Mouse (Mus musculus) right cerebral cortex, postnatal 25 days (tissue): ENCODE data around the gene Bcl10.

ENCODE experiments used
- DNase-seq: peaks from one replicate; pipeline ENCODE4 v3.0.0; 2022

Gene Bcl10

DNA sequence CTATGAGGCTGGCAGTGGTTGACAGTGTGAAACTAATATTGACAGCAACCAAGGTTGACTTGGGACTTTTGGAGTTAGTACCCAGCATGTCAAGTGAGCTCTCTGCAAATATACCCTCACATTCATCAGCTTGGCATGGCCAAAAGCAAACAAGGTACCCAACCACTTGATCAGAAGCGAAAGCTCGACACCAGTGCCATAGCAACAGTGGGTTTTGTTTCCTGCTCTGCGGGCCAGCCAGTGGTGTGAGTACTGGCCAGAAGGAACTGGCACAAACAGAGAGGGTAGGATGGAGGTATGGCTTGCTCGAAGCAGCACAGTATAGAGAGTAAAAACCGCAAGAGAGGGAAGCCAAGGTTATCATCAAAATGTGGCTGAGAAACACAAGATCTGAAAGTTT lies 6.2 kb upstream of the Bcl10 start:
- no peak for DNase-seq

DNA sequence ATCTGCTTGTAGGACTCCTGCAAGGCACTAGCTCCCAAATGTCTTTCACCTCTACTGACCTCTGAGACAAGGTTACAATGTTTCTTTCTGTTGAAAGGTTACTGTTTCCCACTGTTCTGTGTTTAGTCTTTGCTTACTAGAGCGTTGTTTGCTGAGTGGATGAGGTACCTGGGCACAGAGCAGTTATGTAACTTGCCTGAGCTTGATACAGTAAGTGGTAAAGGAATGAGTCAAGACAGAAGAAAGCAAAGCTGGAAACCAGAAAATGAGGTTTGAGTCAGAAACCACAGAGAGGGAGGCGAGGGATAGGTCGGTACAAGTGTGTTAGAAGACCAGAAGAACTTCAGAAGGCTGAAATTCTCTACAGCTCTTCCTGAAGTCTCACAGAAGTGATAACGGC lies 5.8 kb upstream of the Bcl10 start:
- no peak for DNase-seq

DNA sequence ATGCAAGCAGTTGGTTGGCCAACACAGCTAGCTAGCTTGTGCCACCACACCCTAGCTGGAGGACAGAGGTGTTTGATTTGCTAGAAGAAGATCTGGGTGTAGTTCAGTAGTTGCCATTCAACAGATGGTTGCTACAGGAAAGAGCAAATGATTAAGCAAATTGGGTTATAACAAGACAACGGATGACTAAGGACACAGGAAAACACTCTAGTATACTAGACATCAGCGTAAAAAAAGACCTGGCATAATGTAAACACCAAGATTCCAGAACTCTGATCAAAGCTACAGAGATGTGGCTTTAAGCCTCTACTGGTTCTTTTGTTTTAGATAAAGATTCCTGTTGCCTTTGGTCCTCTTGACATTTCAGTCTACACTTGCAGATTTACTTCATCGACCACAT lies 367 bp downstream of the Bcl10 start:
- no peak for DNase-seq

DNA sequence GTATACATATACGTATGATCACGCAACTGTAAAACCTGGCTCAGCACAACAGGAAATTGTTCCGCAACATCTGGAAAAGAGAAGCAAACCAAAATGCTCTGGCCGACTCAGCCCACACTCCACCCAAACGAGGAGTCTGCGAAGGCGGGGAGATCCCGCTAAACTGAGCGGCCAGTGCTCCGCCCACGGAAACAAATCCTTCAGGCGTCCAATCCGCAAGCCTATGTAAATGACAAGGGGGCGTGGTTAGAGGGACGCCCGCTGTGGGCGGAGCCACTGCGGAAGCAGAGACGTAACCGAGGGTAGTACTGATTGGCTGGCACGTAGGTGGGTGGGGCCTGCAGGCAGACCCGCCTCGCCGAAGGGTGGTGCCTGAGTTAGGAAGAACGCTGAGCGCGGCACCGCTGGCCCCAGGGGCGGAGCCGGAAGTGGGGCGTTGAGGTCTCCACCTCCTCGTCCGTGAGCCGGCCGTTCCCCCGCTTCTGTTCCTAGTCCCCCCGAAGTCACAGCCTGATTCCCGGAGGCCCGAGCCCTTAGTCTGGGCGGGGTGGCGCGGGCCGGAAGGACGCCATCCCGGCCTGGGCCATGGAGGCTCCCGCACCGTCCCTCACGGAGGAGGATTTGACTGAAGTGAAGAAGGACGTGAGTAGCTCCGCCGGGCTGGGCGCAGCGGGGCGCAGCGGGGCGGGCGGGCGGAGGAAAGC lies 1.4 kb downstream of the Bcl10 start:
- peak; percentile 99 for DNase-seq

DNA sequence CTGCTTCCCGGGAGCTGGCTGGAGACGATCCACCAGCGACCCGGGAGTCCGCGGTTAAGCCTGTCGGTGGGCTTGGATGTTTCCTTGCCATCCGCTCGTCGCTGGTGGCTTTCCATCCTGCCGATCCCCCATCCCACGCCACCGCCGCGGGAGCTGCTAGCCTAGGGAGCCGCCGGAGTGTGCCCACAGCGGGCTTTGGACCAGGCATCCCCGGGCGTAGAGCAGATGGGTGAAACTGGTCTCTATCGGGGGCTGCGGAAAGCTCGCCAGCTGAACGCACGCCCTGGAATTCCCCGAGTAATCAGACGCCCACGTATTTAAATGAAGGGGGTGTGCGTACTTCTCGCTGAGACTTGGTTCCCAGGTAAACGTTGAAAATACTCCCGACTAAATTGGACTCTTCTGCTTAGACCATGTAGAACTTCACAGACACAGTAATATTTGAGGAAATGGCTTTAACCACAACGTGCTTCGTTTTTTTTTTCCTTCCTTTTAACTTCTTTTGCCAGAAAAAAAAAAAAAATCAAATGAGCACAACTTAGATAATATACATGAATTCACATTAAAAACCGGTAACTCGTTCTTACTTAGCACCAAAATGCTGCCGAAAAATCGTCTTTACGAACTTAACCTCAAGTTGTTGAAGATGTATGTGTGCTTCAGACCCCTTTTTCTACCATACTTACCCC lies 2.2 kb downstream of the Bcl10 start:
- peak; percentile 61 for DNase-seq

DNA sequence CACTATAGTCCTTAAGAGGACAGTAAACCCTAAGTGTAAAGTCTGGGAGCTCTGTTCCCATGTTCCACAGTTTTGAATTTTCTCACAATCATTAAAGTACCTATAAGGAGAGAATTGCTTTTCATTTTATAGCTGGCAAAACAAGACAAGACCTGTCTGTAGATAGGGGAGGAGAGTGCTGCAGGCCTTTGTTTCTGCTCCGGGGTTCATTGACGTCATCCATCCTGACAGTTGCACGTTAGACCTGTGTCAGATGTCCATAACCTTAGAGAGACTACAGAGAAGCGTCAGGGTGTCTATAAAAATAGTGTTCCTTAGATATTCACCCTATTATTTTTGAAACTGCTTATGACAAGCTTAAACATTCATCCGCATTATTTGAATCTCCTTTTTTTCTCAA lies 2.9 kb downstream of the Bcl10 start:
- no peak for DNase-seq

DNA sequence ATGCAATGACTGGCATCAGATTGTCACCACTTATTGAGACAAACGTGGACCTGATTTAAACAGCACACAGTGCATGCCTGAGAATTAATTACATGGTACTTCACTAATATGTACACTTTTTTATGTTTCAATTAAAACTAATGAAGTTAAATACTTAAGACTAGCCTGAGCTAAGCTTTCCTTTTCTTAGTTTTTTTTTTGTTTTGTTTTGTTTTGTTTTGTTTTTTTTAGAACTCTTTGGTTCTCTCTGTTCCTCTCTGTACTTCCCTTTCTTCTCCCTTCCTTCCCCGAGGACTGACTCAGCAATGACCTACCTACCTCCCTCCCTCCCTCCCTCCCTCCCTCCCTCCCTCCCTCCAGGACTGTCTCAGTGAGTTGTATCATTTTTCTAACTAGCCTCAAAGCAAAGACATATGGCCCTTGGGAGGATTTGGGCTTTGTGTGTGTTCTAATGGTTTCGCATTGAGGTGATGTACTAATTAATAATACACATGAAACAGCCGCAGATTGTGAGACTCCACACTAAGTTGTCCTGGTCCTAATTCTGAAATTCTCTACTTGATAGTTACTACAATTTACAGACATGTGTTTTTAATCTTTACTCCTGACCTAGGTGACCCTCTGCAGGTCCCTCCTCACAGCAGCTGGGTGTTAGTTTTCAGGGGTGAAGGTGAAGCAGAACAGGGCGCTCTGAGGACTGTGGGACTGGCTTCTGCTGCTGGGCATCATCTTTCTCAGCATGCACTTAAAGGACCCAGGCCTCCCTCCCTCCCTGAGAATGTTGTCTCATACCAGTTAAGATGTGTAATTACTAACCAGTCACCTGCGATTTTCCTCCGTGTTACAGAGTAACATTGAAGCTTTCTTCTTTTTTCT lies 7.2 kb downstream of the Bcl10 start:
- DNase-seq: no peak

DNA sequence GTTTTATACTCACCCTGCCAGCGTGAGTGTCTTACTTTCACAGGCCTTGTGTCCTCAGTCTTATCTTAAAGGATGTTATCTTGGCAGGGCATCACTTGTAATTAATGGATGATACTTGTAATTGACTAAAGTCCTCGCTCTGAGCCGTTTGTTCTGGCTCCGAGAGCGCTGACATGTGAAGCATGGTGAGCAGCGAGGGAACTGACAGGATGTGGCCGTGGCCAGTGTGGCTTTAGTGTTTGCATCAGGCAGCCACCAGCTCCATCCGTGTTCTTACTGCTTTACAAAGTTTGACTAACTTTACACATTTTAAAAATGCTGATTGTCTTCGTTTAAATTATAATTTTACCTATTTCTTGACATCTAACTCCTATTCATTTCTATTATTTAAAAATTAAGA lies 11.2 kb downstream of the Bcl10 start:
- DNase-seq: no peak

DNA sequence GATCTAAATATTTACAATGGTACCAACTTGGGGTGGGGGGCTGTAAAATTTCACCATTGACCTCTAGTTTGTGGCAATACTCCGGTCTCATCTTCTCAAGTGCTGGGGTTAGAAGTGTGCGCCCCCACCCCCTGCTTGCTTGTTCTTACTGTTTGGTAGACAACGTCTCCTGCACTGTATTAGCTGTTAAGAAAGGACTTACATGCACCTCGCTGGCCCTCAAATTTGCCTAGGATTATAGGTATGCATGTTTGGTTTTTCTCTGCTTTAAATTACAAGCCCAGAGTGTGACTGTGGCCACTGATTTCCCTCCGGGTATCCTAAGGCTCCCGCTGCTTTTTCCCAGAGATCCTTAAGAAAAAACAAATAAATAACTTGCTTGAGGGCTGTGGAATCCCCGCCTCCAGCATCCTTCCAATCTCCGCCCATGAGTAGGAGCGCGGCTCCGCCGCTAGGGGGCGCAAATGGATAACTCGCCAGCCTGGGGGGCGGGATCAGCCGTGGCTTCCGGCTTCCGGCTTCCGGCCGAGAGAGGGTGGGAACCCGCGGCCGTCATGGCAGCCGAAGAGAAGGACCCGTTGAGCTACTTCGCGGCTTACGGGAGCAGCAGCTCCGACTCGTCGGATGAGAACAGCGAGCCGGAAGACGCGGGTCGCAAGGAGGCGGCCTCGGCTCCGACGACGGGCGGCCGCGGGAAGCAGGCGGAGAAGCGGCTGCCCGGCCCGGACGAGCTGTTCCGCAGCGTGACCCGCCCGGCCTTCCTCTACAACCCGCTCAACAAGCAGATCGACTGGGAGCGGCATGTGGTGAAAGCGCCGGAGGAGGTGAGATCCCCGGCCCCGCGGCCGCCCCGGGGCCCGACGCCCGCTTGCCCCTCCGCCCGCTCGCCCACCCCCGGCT lies 15.2 kb downstream of the Bcl10 start, which contains the start of gene 2410004B18Rik:
Gene 2410004B18Rik (plus strand): TSS at position 510 of the 900 bp plus-strand sequence.
- peak; percentile 91 for DNase-seq

DNA sequence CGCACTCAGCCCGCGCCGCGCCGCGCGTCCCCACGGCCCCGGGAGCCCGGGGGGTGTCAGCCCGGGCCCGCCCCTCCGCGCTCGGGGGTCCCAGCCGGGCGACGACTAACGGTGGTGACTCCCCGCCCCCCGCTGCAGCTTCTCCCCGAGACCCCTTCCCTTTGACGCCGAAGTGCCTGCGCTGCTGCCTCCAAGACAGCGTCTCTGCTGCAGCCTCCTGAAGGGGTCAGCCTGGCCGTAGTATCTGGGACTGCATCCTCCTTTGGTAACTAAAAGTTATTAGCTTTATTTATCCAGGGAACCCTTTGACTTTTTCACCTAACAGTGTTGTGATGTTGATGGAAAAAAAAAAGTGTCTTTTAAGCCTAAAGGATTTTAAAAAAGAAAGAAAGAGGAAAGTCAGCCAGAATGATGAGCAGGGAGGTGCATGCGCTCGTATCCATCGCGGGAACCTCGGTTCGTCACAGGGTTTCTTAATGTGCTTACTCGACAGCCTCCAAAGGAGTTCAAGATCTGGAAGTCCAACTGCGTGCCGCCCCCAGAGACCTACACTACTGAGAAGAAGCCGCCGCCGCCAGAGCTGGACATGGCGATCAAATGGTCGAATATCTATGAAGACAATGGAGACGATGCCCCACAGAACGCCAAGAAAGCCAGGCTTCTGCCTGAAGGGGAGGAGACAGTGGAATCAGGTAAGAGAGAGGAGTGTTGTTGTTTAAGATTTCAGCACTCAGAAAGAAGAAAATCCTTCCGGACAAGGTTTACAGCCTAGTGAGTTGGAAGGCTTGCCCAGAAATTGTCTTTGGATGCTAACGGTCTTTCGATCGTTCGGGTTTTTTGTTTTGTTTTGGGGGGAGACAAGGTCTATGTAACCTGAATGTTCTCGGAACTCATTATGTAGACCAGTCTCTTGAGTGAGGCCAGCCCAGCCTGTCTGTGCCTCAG lies 16.1 kb downstream of the Bcl10 start:
- DNase-seq: no peak

DNA sequence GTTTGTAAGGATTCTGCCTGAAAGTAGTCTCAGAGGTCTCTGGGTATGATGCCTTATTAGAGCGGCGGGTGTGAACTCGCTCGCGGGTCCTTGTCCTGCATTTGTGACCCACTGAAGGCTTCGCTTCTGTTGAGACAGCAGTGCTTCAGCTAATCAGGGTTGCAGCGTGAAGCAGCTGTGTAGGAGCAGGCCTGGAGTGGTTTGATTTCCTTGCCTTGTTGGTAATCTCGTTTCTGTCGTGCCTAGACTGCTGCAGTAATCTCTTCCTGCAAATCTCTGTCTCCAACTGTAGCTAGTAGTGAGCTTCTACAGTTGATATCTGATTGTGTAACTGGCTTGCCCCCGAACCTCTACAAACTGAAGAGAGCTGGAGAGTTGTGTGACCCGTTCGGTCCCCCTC lies 16.8 kb downstream of the Bcl10 start:
- no peak for DNase-seq

DNA sequence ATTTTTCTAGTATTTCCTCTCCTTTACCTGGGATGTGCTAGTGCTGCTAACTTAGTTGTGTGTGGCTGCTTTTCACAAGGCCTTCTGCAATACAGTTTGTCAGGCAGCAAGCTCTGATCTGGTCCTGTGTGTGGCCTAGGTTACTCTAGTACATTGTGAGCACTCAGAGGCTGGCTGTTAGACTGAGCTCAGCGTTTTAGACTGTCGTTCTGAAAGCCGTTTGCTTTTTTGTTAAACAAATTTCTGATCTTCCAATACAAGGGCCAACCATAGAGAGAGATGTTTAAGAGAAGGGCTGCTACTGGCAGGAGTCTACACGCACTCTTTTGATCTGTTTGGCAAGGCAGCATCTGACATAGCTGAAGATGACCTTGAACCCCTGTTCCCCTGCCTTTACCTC lies 17.4 kb downstream of the Bcl10 start:
- DNase-seq: no peak

DNA sequence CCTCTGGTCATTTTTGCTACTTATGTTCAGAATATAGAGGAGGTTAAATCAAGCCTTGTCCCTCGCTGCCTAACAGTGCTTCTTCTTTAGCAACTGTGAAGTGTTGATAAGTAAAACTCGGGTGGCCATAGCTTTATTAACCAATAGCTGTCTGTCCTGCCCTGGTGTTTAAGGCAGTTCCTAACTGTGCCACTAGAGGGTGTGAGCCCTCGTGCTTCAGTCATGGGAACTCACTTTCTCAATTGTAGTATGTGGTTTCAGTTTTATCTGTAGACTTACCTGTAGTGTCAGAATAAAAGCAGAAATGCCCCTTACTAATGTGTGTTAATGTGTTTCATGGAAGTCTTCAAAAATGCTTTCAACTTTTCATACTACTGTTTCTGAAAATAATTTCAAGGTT lies 19.4 kb downstream of the Bcl10 start:
- peak; percentile 34 for DNase-seq

DNA sequence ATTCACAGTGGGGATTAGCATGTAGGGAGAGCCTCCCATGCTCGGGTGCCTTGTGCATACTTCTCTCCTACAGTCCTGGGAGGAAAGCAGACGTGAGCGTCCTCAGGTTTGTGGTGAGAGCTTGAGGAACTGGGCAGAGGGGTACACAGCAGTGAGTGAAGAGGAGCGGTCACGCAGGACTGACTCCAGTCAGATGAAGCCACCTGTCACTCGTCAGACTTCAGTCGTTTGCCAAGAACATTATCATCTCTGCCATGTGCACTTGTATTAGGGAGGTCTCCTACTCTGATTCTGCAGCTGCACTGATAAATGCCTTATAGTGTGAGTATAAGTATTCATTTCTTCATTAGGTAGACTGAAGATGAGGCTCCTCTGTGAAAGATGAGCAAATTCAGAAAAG lies 21.7 kb downstream of the Bcl10 start:
- no peak for DNase-seq

DNA sequence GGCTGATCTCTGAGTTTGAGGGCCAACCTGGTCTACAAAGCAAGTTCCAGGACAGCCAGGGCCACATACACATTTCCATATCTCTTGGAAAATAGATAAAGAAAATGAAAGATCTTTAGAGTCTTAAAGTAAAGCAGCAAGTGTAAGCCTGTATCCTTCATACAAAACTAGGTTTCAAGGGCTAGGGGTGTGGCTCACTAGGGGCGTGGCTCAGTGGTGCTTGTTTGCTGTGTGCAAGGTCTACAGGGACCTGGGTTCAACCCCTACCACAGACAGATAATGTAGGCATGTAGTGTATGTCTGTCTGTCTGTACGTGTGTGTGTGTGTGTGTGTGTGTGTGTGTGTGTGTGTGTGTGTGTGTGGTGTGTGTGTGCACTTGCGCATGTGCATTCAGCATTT lies 23.3 kb downstream of the Bcl10 start:
- no peak for DNase-seq

DNA sequence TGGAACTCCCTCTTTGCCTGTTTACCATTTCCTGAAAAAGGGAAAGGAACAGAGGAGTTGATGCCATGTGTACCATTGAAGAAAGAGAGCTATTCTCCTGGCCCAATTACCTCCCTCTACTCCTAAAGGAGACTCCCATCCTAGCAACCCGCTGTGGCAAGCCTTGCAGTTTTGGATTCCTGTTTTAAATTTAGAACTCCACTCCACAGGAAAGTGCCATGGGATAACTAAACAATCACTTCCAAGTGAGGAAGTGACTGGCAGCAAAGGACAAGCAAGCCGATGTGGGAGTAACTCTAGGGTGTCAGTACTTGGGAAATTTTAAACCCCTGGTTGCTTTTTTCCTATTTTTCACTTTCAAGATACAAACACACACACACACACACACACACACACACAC lies 24.1 kb downstream of the Bcl10 start:
- no peak for DNase-seq

DNA sequence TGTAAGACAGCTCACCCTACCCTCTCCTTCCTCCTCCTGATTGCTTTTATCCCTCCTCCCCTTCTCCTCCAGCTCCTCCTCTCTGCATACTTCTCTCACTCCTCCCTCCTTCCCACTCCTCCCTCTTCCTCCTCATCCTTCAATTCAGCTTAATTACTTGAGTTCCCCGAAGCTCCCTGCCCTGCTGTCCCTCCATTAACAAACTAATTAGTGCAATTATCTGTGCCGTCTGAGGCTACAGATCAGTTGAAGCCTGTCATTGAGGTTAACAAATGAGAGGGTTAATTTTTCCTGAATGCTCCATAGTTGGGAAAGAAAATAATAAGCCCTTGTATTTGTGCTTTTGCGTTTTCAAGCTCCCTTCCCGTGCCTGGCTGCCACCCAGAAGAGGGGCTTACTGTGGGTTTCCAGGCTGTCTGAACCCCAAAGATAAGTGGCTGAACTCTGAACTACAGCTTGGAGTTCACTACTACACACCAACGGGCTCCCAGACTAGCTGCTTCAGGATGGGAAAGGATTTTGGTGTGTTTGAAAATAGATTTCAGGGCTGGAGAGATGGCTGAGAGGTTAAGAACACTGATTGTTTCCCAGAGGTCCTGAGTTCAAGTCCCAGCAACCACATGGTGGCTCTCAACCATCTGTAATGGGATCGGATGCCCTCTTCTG lies 25.1 kb downstream of the Bcl10 start:
- no peak for DNase-seq

DNA sequence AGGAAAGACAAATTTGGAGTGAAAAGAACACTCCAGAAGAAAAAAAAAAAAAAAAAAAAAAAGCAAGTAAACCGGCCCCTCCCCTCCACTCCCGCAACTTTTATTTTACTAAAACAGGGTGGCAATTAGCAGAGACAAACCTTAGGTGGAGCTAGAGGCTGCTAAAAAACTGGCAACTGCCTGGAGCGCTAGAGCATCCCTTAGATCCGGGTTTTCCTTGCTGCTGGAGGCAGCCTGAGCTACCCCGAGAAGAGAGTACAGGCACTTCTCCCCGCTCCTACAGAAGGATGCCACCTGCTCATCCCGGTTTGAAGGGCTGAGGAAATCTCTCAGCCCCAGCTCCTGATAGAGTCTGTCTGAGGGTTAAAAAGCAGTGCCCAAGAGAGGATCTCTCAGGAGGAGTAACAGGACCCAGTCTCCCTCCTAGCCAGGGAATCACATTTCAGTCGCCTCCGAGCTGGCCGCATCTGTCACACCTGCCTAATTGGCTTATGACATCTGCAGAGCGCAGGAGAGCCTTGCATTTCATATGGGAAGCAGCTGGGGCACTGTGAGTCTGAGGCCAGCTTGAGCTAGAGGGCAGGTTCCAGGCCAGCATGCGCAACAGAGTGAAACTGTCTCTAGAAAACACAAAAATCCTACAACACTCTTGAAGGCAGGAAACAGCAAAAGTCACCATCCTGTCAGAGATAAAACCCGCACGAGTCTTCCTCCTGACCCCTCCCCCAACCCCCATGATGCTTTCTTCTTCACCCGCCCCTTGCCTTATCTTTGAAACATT lies 27.6 kb downstream of the Bcl10 start:
- peak; percentile 60 for DNase-seq

DNA sequence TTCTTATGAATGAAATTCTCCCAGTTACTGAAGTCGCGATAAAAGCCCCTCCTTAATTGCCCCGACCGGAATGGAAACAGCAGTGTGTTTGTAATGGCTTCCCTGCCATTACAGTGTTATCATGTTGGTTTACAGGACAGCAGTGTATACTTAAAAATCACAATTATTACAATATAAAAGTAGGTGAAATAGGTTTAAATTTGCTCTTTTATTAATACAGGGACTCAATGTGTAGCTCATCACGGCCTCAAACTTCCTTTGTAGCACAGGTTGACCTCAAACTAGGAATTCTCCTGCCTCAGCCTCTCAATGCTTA lies 28.2 kb downstream of the Bcl10 start:
- DNase-seq: no peak
